Mouse (Mus musculus) CH12.LX (cell line): ENCODE results near the gene Disp2. TPM values are rescaled to one million over a fixed set of nuclear protein-coding genes. Genes with fewer than 3 reads are reported as not detected.

Source experiments
- DNase-seq: peaks from one replicate; pipeline ENCODE4 v3.0.0-alpha.2; 2013; ENCODE audit errors: extremely low read depth
- H3K27ac ChIP-seq: 2 replicates; pipeline ENCODE4 v1.5.1; 2012; ENCODE audit warnings: low read depth, mild to moderate bottlenecking, control low read depth, moderate library complexity; ENCODE audit not compliant: insufficient read depth
- H3K27me3 ChIP-seq: replicated peaks from 2 replicates; pipeline ENCODE3; 2012; ENCODE audit warnings: inconsistent platforms
- H3K36me3 ChIP-seq, 2 experiments: replicated peaks in 1 of 2; 2 replicates each; pipeline versions ENCODE3 to v1.6.1; 2012; ENCODE audit warnings: inconsistent platforms in 1 of 2, low read length in 1 of 2, mild to moderate bottlenecking in 1 of 2, mixed read lengths in 1 of 2, moderate library complexity in 1 of 2; ENCODE audit not compliant: control insufficient read depth in 1 of 2, insufficient read depth in 1 of 2
- H3K4me1 ChIP-seq, 2 experiments: 2 replicates each; pipeline ENCODE4 v1.6.1; 2012; ENCODE audit warnings: inconsistent platforms in 1 of 2, moderate library complexity in 1 of 2; ENCODE audit not compliant: insufficient read depth in 2 of 2, control insufficient read depth in 1 of 2
- H3K4me2 ChIP-seq: 2 replicates; pipeline ENCODE4 v1.6.1; 2012; ENCODE audit warnings: low read depth, mild to moderate bottlenecking, control low read depth; ENCODE audit not compliant: poor library complexity, insufficient read depth, severe bottlenecking
- H3K4me3 ChIP-seq, 3 experiments: fragments of 150-350 bp in 1 of 3; sonication (generic) in 1 of 3; replicated peaks in 1 of 3; 2 replicates each; pipeline versions ENCODE3 to v1.5.1; 2011 to 2012; ENCODE audit warnings: low read depth in 2 of 3, low read length in 2 of 3, mild to moderate bottlenecking in 2 of 3, moderate library complexity in 2 of 3, control low read depth in 1 of 3, improper control_type of control experiment in 1 of 3, inconsistent platforms in 1 of 3, mixed read lengths in 1 of 3; ENCODE audit not compliant: poor library complexity in 1 of 3
- H3K79me2 ChIP-seq: replicated peaks from 2 replicates; pipeline ENCODE4 v1.6.1; 2012; ENCODE audit warnings: mild to moderate bottlenecking, moderate library complexity; ENCODE audit not compliant: control insufficient read depth, poor library complexity, insufficient read depth, severe bottlenecking; ENCODE audit errors: extremely low read depth
- H3K9ac ChIP-seq: 2 replicates; pipeline ENCODE4 v1.6.1; 2012; ENCODE audit warnings: low read depth, mild to moderate bottlenecking, control low read depth, moderate library complexity; ENCODE audit not compliant: insufficient read depth
- H3K9me3 ChIP-seq: replicated peaks from 2 replicates; pipeline ENCODE3; 2012; ENCODE audit warnings: low read length, inconsistent platforms, mixed read lengths
- EP300 ChIP-seq: IDR thresholded peaks from 2 replicates; pipeline ENCODE4 v1.6.1; 2011; ENCODE audit warnings: low read length, improper control_type of control experiment
- ETS1 ChIP-seq: conservative IDR thresholded peaks from 2 replicates; pipeline ENCODE4 v1.6.1; 2012; ENCODE audit warnings: low read depth, mild to moderate bottlenecking, inconsistent platforms, low read length, improper control_type of control experiment, moderate library complexity
- HCFC1 ChIP-seq: IDR thresholded peaks from 2 replicates; pipeline ENCODE4 v1.6.1; 2012; ENCODE audit warnings: low read depth, mild to moderate bottlenecking, inconsistent platforms, low read length, improper control_type of control experiment
- IRF4 ChIP-seq: IDR thresholded peaks from 2 replicates; pipeline ENCODE4 v1.6.1; 2014; ENCODE audit warnings: low read depth, mild to moderate bottlenecking, inconsistent platforms, low read length, improper control_type of control experiment
- KAT2A ChIP-seq: IDR thresholded peaks from 2 replicates; pipeline ENCODE4 v1.6.1; 2012; ENCODE audit warnings: low read length, improper control_type of control experiment, inconsistent platforms; ENCODE audit not compliant: insufficient replicate concordance
- MAFK ChIP-seq: IDR thresholded peaks from 2 replicates; pipeline ENCODE4 v1.6.1; 2011; ENCODE audit warnings: low read length, improper control_type of control experiment; ENCODE audit not compliant: insufficient replicate concordance
- NELFE ChIP-seq: IDR thresholded peaks from 2 replicates; pipeline ENCODE4 v1.6.1; 2011; ENCODE audit warnings: low read depth, low read length, improper control_type of control experiment
- POLR2AphosphoS2 ChIP-seq: IDR thresholded peaks from 2 replicates; pipeline ENCODE4 v1.6.1; 2011; ENCODE audit warnings: low read depth, low read length, improper control_type of control experiment
- RAD21 ChIP-seq: IDR thresholded peaks from 2 replicates; pipeline ENCODE4 v1.6.1; 2011; ENCODE audit warnings: low read depth, mild to moderate bottlenecking, low read length, improper control_type of control experiment, moderate library complexity
- RCOR1 ChIP-seq: conservative IDR thresholded peaks from 2 replicates; pipeline ENCODE4 v1.6.1; 2012; ENCODE audit warnings: low read depth, mild to moderate bottlenecking, inconsistent platforms, low read length, improper control_type of control experiment
- SIN3A ChIP-seq: IDR thresholded peaks from 2 replicates; pipeline ENCODE4 v1.6.1; 2012; ENCODE audit warnings: low read length, improper control_type of control experiment, inconsistent platforms
- TBP ChIP-seq: conservative IDR thresholded peaks from 2 replicates; pipeline ENCODE4 v1.6.1; 2011; ENCODE audit warnings: low read depth, low read length, improper control_type of control experiment
- USF2 ChIP-seq: conservative IDR thresholded peaks from 2 replicates; pipeline ENCODE4 v1.6.1; 2011; ENCODE audit warnings: low read depth, low read length, improper control_type of control experiment
- dilution Hi-C: fragments of 300-500 bp; cut with MboI; formaldehyde crosslinking; loops from 2 replicates; pipeline ENCODE4 v1.14.3; 2020; ENCODE audit warnings: low sequenced_read_pairs; ENCODE audit not compliant: extremely low pct_unique_long_range_greater_than_20kb, extremely low pct_ligation_motif_present
- in situ Hi-C: fragments of 300-500 bp; cut with MboI; formaldehyde crosslinking; loops from 3 replicates; pipeline ENCODE4 v1.14.3; 2019; ENCODE audit warnings: low sequenced_read_pairs, low pct_ligation_motif_present, low pct_unique_long_range_greater_than_20kb, mixed read lengths
- polyA plus RNA-seq: library from polyadenylated mRNA; unstranded; fragments of >175 nt; gene quantifications from 2 replicates; pipeline ENCODE4 v1.2.1, GENCODE M21; 2012; ENCODE audit warnings: low read depth; ENCODE audit not compliant: insufficient read length
- total RNA-seq, 2 experiments: library from RNA; depleted of rRNA; stranded (reverse); fragments of 300-350 nt in 1 of 2; fragments of >200 nt in 1 of 2; gene quantifications; 2 replicates each; pipeline ENCODE4 v1.2.3; 2012 to 2014

Gene Disp2
- total and polyA plus RNA-seq, 3 experiments, result not detected

- Histone ChIP-seq H3K27ac (no peak overlapping the region), H3K4me3 (no peak overlapping the region), H3K4me2 (no peak overlapping the region), H3K36me3 (no peaks in the 10 kb centered on the region), H3K27me3 (peaks cover 80% of the 10 kb centered on the region), H3K9me3 (no peaks in the 10 kb centered on the region), H3K4me1 (no peaks in the 10 kb centered on the region), H3K79me2 (no peaks in the 10 kb centered on the region), H3K9ac (no peak overlapping the region)
- dilution Hi-C loops, result no loop called here
- in situ Hi-C loops, result no loop called here
- no peak for TF ChIP-seq RCOR1
- no peak for DNase-seq
Observed at GRCm38 (mm10) chr2:118786525-118786924, 7.0 kb downstream of the Disp2 start.

- Histone ChIP-seq H3K79me2 (no peaks in the 10 kb centered on the region), H3K36me3 (no peaks in the 10 kb centered on the region), H3K9ac (no peak overlapping the region), H3K4me3 (no peak overlapping the region), H3K9me3 (no peaks in the 10 kb centered on the region), H3K27me3 (peaks cover 66% of the 10 kb centered on the region), H3K4me2 (no peak overlapping the region), H3K4me1 (peaks cover 3 to 13% of the 10 kb centered on the region in 2 experiments; a peak in 3 of 4 replicates), H3K27ac (no peak overlapping the region)
- dilution Hi-C loops, result no loop called here
- no peak for DNase-seq
- in situ Hi-C loops, result no loop called here
- no peak for TF ChIP-seq ETS1
- no peak for TF ChIP-seq MAFK
Observed at GRCm38 (mm10) chr2:118789501-118789900, 10.0 kb downstream of the Disp2 start.

- dilution Hi-C loops (no loop called here), in situ Hi-C loops (no loop called here)
- no peak for DNase-seq
- Histone ChIP-seq H3K4me3 (no peak overlapping the region), H3K27ac (no peak overlapping the region), H3K9ac (no peak overlapping the region), H3K4me2 (no peak overlapping the region), H3K36me3 (no peaks in the 10 kb centered on the region), H3K9me3 (no peaks in the 10 kb centered on the region), H3K79me2 (no peaks in the 10 kb centered on the region), H3K27me3 (peaks cover 64% of the 10 kb centered on the region), H3K4me1 (peaks cover 3 to 13% of the 10 kb centered on the region in 2 experiments; a peak in 3 of 4 replicates)
- TF ChIP-seq KAT2A (no peak), IRF4 (no peak), TBP (no peak), MAFK (no peak), RAD21 (no peak), USF2 (no peak), POLR2AphosphoS2 (no peak), HCFC1 (no peak), EP300 (no peak), NELFE (no peak), SIN3A (no peak)
Observed at GRCm38 (mm10) chr2:118790221-118790550, 10.7 kb downstream of the Disp2 start.
